Mouse (Mus musculus) embryonic fibroblast, embryonic 13.5 days (primary cell): ENCODE data around the gene Tekt4.

ENCODE experiments used
- CTCF ChIP-seq: IDR thresholded peaks from 2 replicates; pipeline ENCODE4 v1.5.1; 2011; ENCODE audit warnings: mild to moderate bottlenecking, control low read depth, low read length, moderate library complexity, borderline replicate concordance; ENCODE audit not compliant: insufficient read depth
- POLR2A ChIP-seq: IDR thresholded peaks from 2 replicates; pipeline ENCODE4 v1.6.1; 2011; ENCODE audit warnings: low read depth, mild to moderate bottlenecking, control low read depth, low read length, moderate library complexity

- TF ChIP-seq POLR2A (no peak), CTCF (peak; percentile 89)
Measured at GRCm38 (mm10) chr17:25469798-25470197, 15.4 kb downstream of the Tekt4 start.
